Mouse (Mus musculus): ENCODE results near the gene Scgb1a1. TPM values are rescaled to one million over a fixed set of nuclear protein-coding genes. Genes with fewer than 3 reads are reported as not detected.

The Scgb1a1 gene
- total and polyA plus RNA-seq, 3 experiments = not detected

DNA sequence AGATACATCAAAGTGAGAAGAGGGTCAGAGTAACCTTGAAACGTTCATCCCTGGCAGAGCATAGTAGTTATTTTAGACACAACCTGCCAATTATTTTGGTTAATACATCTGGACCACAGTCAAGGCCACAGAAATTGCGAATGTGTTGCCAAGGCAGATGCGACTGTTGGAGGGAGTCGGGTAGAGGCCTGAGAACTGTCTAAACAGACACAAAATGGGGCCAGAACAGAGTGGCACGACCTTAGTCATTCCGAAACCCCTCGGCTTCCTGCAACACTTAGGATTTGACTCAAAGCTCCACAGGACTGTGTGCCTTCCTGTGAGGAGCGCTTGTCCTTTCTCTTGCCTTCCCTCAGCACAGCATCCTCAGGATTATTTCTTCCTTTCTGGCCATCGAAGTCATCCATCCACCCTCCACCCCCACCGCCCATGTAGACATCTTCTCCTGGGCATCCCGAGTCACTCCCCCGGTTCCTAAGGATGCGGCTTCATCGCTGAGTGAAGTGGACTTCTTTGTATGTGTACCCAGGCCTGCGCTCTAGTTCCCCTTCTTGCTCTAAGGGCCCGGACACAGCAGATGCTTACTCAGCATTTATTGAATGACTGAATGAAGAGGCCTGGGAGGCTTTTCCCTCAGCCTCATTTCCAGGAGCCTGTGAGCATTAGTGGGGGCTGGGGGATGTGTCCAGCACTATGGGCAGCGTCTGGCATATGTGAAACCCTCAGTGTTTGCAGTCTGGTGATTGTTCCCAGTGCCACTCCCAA, 12.7 kb upstream of the Scgb1a1 start:
- DNase-seq (ENCODE audit: low read depth, low spot score) = no peak
- H3K4me1 ChIP-seq (ENCODE audit: control insufficient read depth in 1 of 2, insufficient read depth in 2 of 2, low read length in 2 of 2) = no peaks in the 10 kb centered on the region
- no peaks in the 10 kb centered on the region for H3K36me3 ChIP-seq (ENCODE audit: control insufficient read depth in 1 of 2, insufficient read depth in 2 of 2, low read length in 2 of 2)
- TF ChIP-seq USF1 (IDR thresholded peaks at IDR 0.05; ENCODE audit: low read depth, low read length) (no peak), ETS1 (IDR thresholded peaks at IDR 0.05; ENCODE audit: low read depth, low read length) (no peak), ZC3H11A (IDR thresholded peaks at IDR 0.05; ENCODE audit: low read depth, low read length) (no peak), MAFK (IDR thresholded peaks at IDR 0.05; ENCODE audit: borderline replicate concordance, low read depth, low read length) (peak; percentile 84), POLR2AphosphoS5 (IDR thresholded peaks at IDR 0.05; ENCODE audit: borderline replicate concordance, low read depth, low read length) (no peak), MAZ (IDR thresholded peaks at IDR 0.05; ENCODE audit: low read depth, low read length) (no peak), TCF12 (IDR thresholded peaks at IDR 0.05; ENCODE audit: low read depth, low read length) (no peak)
- H3K4me3 ChIP-seq (ENCODE audit: control insufficient read depth in 1 of 2, insufficient read depth in 1 of 2, low read depth in 2 of 2, low read length in 2 of 2) = no peak overlapping the region
- H3K27me3 ChIP-seq (ENCODE audit: control insufficient read depth in 1 of 2, insufficient read depth in 2 of 2, low read length in 2 of 2) = peaks cover 0 to 4% of the 10 kb centered on the region in 2 experiments; a peak in 2 of 4 replicates
- no peak overlapping the region for H3K27ac ChIP-seq (ENCODE audit: control insufficient read depth, low read depth, low read length)
- no peak overlapping the region for H3K9ac ChIP-seq (ENCODE audit: control insufficient read depth, low read depth, low read length, poor library complexity, severe bottlenecking)
- H3K9me3 ChIP-seq (replicated peaks; ENCODE audit: insufficient read depth, low read length) = no peaks in the 10 kb centered on the region
- H3K79me2 ChIP-seq (ENCODE audit: control insufficient read depth, insufficient read depth, low read length, poor library complexity) = no peaks in the 10 kb centered on the region

DNA sequence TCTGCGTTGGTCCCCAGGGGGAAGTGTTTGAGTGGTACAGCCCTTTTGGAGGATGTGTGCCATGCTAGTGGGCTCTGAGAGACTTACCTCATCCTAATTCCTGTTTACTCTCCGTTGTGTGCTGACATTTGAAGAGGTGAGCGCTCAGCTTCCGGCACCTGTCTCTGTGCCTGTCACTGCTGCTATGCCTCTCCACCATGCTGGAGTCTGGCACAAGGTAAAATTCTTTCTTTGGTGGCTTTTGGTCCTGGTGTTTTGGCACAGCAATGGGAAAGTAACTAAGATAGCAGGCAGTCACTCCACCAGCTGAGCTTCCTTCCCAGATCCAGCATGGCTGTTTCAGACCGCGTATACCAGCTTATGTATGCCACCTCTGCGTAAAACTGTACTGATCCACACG, 12.0 kb upstream of the Scgb1a1 start:
- DNase-seq (ENCODE audit: low read depth, low spot score) = no peak
- Histone ChIP-seq H3K27ac (ENCODE audit: control insufficient read depth, low read depth, low read length) (no peak overlapping the region), H3K79me2 (ENCODE audit: control insufficient read depth, insufficient read depth, low read length, poor library complexity) (no peaks in the 10 kb centered on the region), H3K36me3 (ENCODE audit: control insufficient read depth in 1 of 2, insufficient read depth in 2 of 2, low read length in 2 of 2) (no peaks in the 10 kb centered on the region), H3K9me3 (replicated peaks; ENCODE audit: insufficient read depth, low read length) (no peaks in the 10 kb centered on the region), H3K4me1 (ENCODE audit: control insufficient read depth in 1 of 2, insufficient read depth in 2 of 2, low read length in 2 of 2) (no peaks in the 10 kb centered on the region), H3K9ac (ENCODE audit: control insufficient read depth, low read depth, low read length, poor library complexity, severe bottlenecking) (no peak overlapping the region), H3K27me3 (ENCODE audit: control insufficient read depth in 1 of 2, insufficient read depth in 2 of 2, low read length in 2 of 2) (peaks cover 0 to 4% of the 10 kb centered on the region in 2 experiments; a peak in 2 of 4 replicates), H3K4me3 (ENCODE audit: control insufficient read depth in 1 of 2, insufficient read depth in 1 of 2, low read depth in 2 of 2, low read length in 2 of 2) (no peak overlapping the region)
- TF ChIP-seq USF1 (IDR thresholded peaks at IDR 0.05; ENCODE audit: low read depth, low read length) = no peak
- TF ChIP-seq ELF1 (IDR thresholded peaks at IDR 0.05; ENCODE audit: low read depth, low read length) = no peak
- TF ChIP-seq MXI1 (IDR thresholded peaks at IDR 0.05; ENCODE audit: low read depth, low read length) = no peak
- no peak for TF ChIP-seq CTCF (IDR thresholded peaks at IDR 0.05 in 2 of 3, conservative IDR thresholded peaks at IDR 0.05 in 1 of 3; ENCODE audit: control insufficient read depth in 1 of 3, insufficient read depth in 1 of 3, low read depth in 2 of 3, low read length in 3 of 3, poor library complexity in 1 of 3, severe bottlenecking in 1 of 3)
- TF ChIP-seq ZNF384 (IDR thresholded peaks at IDR 0.05; ENCODE audit: low read depth, low read length) = no peak
- TF ChIP-seq MEF2A (IDR thresholded peaks at IDR 0.05; ENCODE audit: extremely low read depth, insufficient replicate concordance, low read depth, low read length, poor library complexity, severe bottlenecking) = no peak
- no peak for TF ChIP-seq POLR2A (IDR thresholded peaks at IDR 0.05; ENCODE audit: control insufficient read depth in 1 of 2, insufficient read depth in 1 of 2, low read depth in 1 of 2, low read length in 2 of 2, poor library complexity in 1 of 2)
- no peak for TF ChIP-seq CHD1 (IDR thresholded peaks at IDR 0.05; ENCODE audit: low read depth, low read length)
- no peak for TF ChIP-seq MAFK (IDR thresholded peaks at IDR 0.05; ENCODE audit: borderline replicate concordance, low read depth, low read length)
- no peak for TF ChIP-seq NELFE (IDR thresholded peaks at IDR 0.05; ENCODE audit: low read depth, low read length)

Measured in MEL (cell line).